Comparison of ENCODE assay signal across 17 mouse cellular contexts in genomic region chr2:50827097-50827496, GRCm38 (mm10).
A peak's percentile ranks its signal among the peaks of the same experiment; 100 is the strongest.
DNase-seq lines count a peak whose midpoint lies in the region; ATAC-seq and TF ChIP-seq lines count a peak whose summit lies in the region.
"Had no signal": no experiment of that assay in that cellular context is flagged by ENCODE, and none has a peak within 500 bp of the region (broad histone marks: within the 10 kb centered on the region; RNA-seq: fewer than 3 reads in every experiment).

No protein-coding gene starts in this region.

- H3K4me3 ChIP-seq in hindbrain, embryonic 11.5 days (ENCODE audit: low read depth, low read length), result no peak overlapping the region
- H3K4me3 ChIP-seq in hindbrain, postnatal 0 days (ENCODE audit: low read length), result no peak overlapping the region
- H3K4me3 ChIP-seq in thymus, adult 2 months (ENCODE audit: control insufficient read depth, insufficient read depth, low read length), result no peak overlapping the region
- no peak overlapping the region for H3K4me3 ChIP-seq in embryonic facial prominence, embryonic 14.5 days (ENCODE audit: low read depth, low read length)
- H3K4me3 ChIP-seq: left cerebral cortex, adult 2 months; limb, embryonic 15.5 days had no signal

- peak; percentile 13 for DNase-seq in hindbrain, embryonic 11.5 days (ENCODE audit: low spot score)
- no peak for DNase-seq in hindbrain, postnatal 0 days (ENCODE audit: low spot score)
- DNase-seq in thymus, adult 2 months, result peak; percentile 1
- DNase-seq in thymus, postnatal 25 days, result no peak
- DNase-seq in embryonic facial prominence, embryonic 14.5 days (ENCODE audit: low spot score), result peak; percentile 56
- peak; percentile 30 for DNase-seq in yolk sac, embryonic 10.5 days (ENCODE audit: low spot score)
- DNase-seq in adrenal gland, postnatal 4 days (ENCODE audit: low spot score in 2 of 2), result no peak
- DNase-seq: adrenal gland, postnatal 14 days; cerebellum, adult 9-10 months; forebrain, postnatal 0 days; kidney, adult 2 months had no signal

- WGBS in hindbrain, embryonic 11.5 days, result 70% methylated on average over 5 of the region's 5 CpGs
- WGBS in hindbrain, postnatal 0 days, result 84% methylated on average over 5 of the region's 5 CpGs
- 52% methylated on average over 5 of the region's 5 CpGs for whole genome bisulfite sequencing in thymus, adult 2 months
- WGBS in embryonic facial prominence, embryonic 14.5 days, result 48% methylated on average over 5 of the region's 5 CpGs

- H3K36me3 ChIP-seq in hindbrain, embryonic 11.5 days (ENCODE audit: control insufficient read depth, insufficient read depth, low read length), result no peaks in the 10 kb centered on the region
- no peaks in the 10 kb centered on the region for H3K36me3 ChIP-seq in hindbrain, postnatal 0 days (ENCODE audit: insufficient read depth, low read length)
- no peaks in the 10 kb centered on the region for H3K36me3 ChIP-seq in thymus, adult 2 months (ENCODE audit: control insufficient read depth, insufficient read depth, low read length)
- no peaks in the 10 kb centered on the region for H3K36me3 ChIP-seq in embryonic facial prominence, embryonic 14.5 days (ENCODE audit: control insufficient read depth, insufficient read depth, low read length)
- H3K36me3 ChIP-seq: limb, embryonic 15.5 days had no signal

- H3K4me2 ChIP-seq in hindbrain, embryonic 11.5 days (replicated peaks; ENCODE audit: low read depth, low read length), result no peak overlapping the region
- no peak overlapping the region for H3K4me2 ChIP-seq in hindbrain, postnatal 0 days (ENCODE audit: low read depth, low read length)
- no peak overlapping the region for H3K4me2 ChIP-seq in embryonic facial prominence, embryonic 14.5 days (ENCODE audit: low read depth, low read length)
- H3K4me2 ChIP-seq: hindbrain, embryonic 14.5 days; limb, embryonic 15.5 days had no signal

- no peak for TF ChIP-seq POLR2A in thymus, adult 2 months (IDR thresholded peaks at IDR 0.05; ENCODE audit: control insufficient read depth, extremely low read depth, insufficient read depth, low read length, poor library complexity)

- no peaks in the 10 kb centered on the region for H3K27me3 ChIP-seq in hindbrain, embryonic 11.5 days (ENCODE audit: control insufficient read depth, insufficient read depth, low read length)
- H3K27me3 ChIP-seq in hindbrain, postnatal 0 days (ENCODE audit: insufficient read depth, low read length), result no peaks in the 10 kb centered on the region
- no peaks in the 10 kb centered on the region for H3K27me3 ChIP-seq in thymus, adult 2 months (ENCODE audit: control insufficient read depth, insufficient read depth, low read length)
- H3K27me3 ChIP-seq in embryonic facial prominence, embryonic 14.5 days (replicated peaks; ENCODE audit: control insufficient read depth, insufficient read depth, low read length), result no peaks in the 10 kb centered on the region
- H3K27me3 ChIP-seq: limb, embryonic 15.5 days; Patski had no signal

- no peaks in the 10 kb centered on the region for H3K4me1 ChIP-seq in hindbrain, embryonic 11.5 days (replicated peaks; ENCODE audit: control insufficient read depth, insufficient read depth, low read length)
- H3K4me1 ChIP-seq in hindbrain, postnatal 0 days (ENCODE audit: insufficient read depth, low read length), result no peaks in the 10 kb centered on the region
- H3K4me1 ChIP-seq in thymus, adult 2 months (replicated peaks; ENCODE audit: control insufficient read depth, insufficient read depth, low read length), result peaks cover 5% of the 10 kb centered on the region
- H3K4me1 ChIP-seq in embryonic facial prominence, embryonic 14.5 days (ENCODE audit: control insufficient read depth, insufficient read depth, low read length), result peaks cover 26% of the 10 kb centered on the region

- no peak for TF ChIP-seq CTCF in hindbrain, postnatal 0 days (IDR thresholded peaks at IDR 0.05; ENCODE audit: low read depth)
- TF ChIP-seq CTCF in thymus, adult 2 months (IDR thresholded peaks at IDR 0.05; ENCODE audit: borderline replicate concordance, control insufficient read depth, extremely low read depth, insufficient read depth, low read length, poor library complexity), result no peak

- H3K9ac ChIP-seq in hindbrain, embryonic 11.5 days (ENCODE audit: low read depth, low read length), result no peak overlapping the region
- H3K9ac ChIP-seq in hindbrain, postnatal 0 days (replicated peaks; ENCODE audit: low read length), result no peak overlapping the region
- no peak overlapping the region for H3K9ac ChIP-seq in embryonic facial prominence, embryonic 14.5 days (ENCODE audit: low read depth, low read length)
- H3K9ac ChIP-seq: forebrain, postnatal 0 days; hindbrain, embryonic 14.5 days; limb, embryonic 15.5 days had no signal

- H3K9me3 ChIP-seq in hindbrain, embryonic 11.5 days (ENCODE audit: control insufficient read depth, low read length), result no peaks in the 10 kb centered on the region
- H3K9me3 ChIP-seq in hindbrain, postnatal 0 days (ENCODE audit: low read length), result no peaks in the 10 kb centered on the region
- no peaks in the 10 kb centered on the region for H3K9me3 ChIP-seq in embryonic facial prominence, embryonic 14.5 days (ENCODE audit: control insufficient read depth, low read length)
- H3K9me3 ChIP-seq: limb, embryonic 15.5 days had no signal

- no peak overlapping the region for H3K27ac ChIP-seq in hindbrain, embryonic 11.5 days (ENCODE audit: low read depth, low read length)
- H3K27ac ChIP-seq in hindbrain, postnatal 0 days, result no peak overlapping the region
- H3K27ac ChIP-seq in thymus, adult 2 months (ENCODE audit: control insufficient read depth, insufficient read depth, low read length), result no peak overlapping the region
- 0 out of 2 replicates have a peak overlapping the region, but pooled peaks have one; percentile 28 for H3K27ac ChIP-seq in embryonic facial prominence, embryonic 14.5 days (replicated peaks; ENCODE audit: low read depth, low read length)
- H3K27ac ChIP-seq: hindbrain, embryonic 14.5 days; left cerebral cortex, adult 2 months; limb, embryonic 15.5 days had no signal

- ATAC-seq in hindbrain, embryonic 11.5 days (ENCODE audit: low FRiP score), result no peak
- no peak for ATAC-seq in hindbrain, postnatal 0 days
- ATAC-seq in embryonic facial prominence, embryonic 14.5 days (ENCODE audit: low read depth), result no peak
- ATAC-seq: activated CD4-positive, CD25-positive, alpha-beta regulatory T cell, adult 4 months; forebrain, postnatal 0 days; midbrain, embryonic 16.5 days; Patski had no signal

Comparison
In these comparisons a context has a peak if more than half of its experiments do, and no peak if none do; other contexts are left out.
1. DNase-seq: peak in hindbrain, embryonic 11.5 days (single experiment), thymus, adult 2 months (single experiment), embryonic facial prominence, embryonic 14.5 days (single experiment) and yolk sac, embryonic 10.5 days (single experiment); none in hindbrain, postnatal 0 days (single experiment), thymus, postnatal 25 days (single experiment) and adrenal gland, postnatal 4 days (0 of 2).